Mouse (Mus musculus): Measurements from ENCODE around the gene Atrn.

DNA sequence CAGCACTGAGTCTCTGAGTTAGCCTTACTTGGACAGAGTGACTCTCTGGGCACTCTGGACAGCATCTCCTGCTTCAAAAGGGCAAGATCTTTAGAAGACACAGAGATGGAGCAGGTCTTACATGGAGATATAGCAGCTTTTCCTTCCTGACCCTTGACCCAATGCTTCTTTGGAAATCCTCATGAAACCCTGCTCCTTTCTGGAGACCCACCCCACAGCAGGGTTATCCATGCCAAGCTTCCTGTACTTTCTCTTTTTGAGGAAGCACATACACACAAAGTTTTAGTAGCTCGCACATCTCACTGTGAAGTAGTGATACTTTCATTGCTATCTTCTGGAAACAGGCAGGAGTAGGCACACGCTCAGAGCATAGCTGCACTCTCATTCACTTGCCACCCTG is 118.9 kb downstream of the Atrn start:
- TF ChIP-seq CTCF (conservative IDR thresholded peaks at IDR 0.05; ENCODE audit: low read length): no peak
- TF ChIP-seq NANOG (IDR thresholded peaks at IDR 0.05; ENCODE audit: borderline replicate concordance, low read length): no peak
- TF ChIP-seq POU5F1 (IDR thresholded peaks at IDR 0.05; ENCODE audit: borderline replicate concordance, low read length): no peak

Data from E14TG2a.4 (cell line).